Mouse (Mus musculus): ENCODE data around the gene Wwtr1.

DNA sequence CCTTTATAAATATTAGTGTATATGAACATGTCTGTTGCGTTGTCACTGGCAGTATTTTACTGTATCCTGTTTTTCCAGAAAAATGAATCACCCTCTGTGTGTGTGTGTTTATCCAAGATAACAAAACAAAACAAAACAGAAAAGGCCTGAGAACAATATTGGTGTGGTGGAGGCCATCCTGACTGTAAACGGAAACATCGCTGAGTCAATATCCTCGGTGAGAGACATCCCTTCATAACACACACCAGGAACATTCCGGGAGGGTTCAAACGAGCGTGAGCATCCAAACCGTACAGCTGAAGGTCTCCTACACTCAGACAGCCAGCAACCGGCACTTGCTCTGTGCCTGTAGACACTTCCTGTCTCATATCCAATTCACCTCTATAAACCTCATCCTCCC lies 31.6 kb downstream of the Wwtr1 start:
- no peak for TF ChIP-seq CTCF (IDR thresholded peaks at IDR 0.05; ENCODE audit: low read depth)
- no peak for TF ChIP-seq EP300 (IDR thresholded peaks at IDR 0.05; ENCODE audit: low read depth)

Measured in heart, postnatal 0 days (tissue).